Mouse (Mus musculus) C2C12 (cell line): Measurements from ENCODE around the gene Ebi3.

Experiments used
- CEBPB ChIP-seq: IDR thresholded peaks from one replicate; pipeline ENCODE4 v1.6.1; 2011; ENCODE audit warnings: low read depth, mild to moderate bottlenecking, control low read depth, moderate library complexity
- CTCF ChIP-seq: IDR thresholded peaks from one replicate; pipeline ENCODE4 v1.5.1; 2011; ENCODE audit not compliant: control insufficient read depth, insufficient read depth, insufficient read length
- MAX ChIP-seq: IDR thresholded peaks from one replicate; pipeline ENCODE4 v1.6.1; 2011; ENCODE audit warnings: mild to moderate bottlenecking, control low read depth
- MYOD1 ChIP-seq: IDR thresholded peaks from one replicate; pipeline ENCODE4 v1.6.1; 2011; ENCODE audit warnings: low read depth; ENCODE audit not compliant: control insufficient read depth, insufficient read length
- MYOG ChIP-seq: IDR thresholded peaks from one replicate; pipeline ENCODE4 v1.6.1; 2011; ENCODE audit not compliant: control insufficient read depth, insufficient read length; ENCODE audit errors: extremely low read depth
- USF1 ChIP-seq: IDR thresholded peaks from one replicate; pipeline ENCODE4 v1.6.1; 2011; ENCODE audit warnings: low read depth, mild to moderate bottlenecking, control low read depth, moderate library complexity

GRCm38 (mm10) chr17:55956591-55956990, 4.2 kb downstream of the Ebi3 start:
- TF ChIP-seq CTCF (no peak), MAX (no peak), CEBPB (no peak), MYOD1 (no peak), USF1 (no peak), MYOG (no peak)
